Mouse (Mus musculus) WW6 (cell line): ENCODE measurements around the gene Fgfr2.

Experiments
- DNase-seq: peaks from one replicate; pipeline ENCODE4 v3.0.0-alpha.2; 2013; ENCODE audit warnings: low read depth, low spot score

Fgfr2 gene

GRCm38 (mm10) chr7:131371880-131372651 is 1751.1 kb downstream of the Fgfr2 start:
- DNase-seq = no peak

- no peak for DNase-seq
These were observed 1751.7 kb downstream of the Fgfr2 start for GRCm38 (mm10) chr7:131371470-131371860.

DNA sequence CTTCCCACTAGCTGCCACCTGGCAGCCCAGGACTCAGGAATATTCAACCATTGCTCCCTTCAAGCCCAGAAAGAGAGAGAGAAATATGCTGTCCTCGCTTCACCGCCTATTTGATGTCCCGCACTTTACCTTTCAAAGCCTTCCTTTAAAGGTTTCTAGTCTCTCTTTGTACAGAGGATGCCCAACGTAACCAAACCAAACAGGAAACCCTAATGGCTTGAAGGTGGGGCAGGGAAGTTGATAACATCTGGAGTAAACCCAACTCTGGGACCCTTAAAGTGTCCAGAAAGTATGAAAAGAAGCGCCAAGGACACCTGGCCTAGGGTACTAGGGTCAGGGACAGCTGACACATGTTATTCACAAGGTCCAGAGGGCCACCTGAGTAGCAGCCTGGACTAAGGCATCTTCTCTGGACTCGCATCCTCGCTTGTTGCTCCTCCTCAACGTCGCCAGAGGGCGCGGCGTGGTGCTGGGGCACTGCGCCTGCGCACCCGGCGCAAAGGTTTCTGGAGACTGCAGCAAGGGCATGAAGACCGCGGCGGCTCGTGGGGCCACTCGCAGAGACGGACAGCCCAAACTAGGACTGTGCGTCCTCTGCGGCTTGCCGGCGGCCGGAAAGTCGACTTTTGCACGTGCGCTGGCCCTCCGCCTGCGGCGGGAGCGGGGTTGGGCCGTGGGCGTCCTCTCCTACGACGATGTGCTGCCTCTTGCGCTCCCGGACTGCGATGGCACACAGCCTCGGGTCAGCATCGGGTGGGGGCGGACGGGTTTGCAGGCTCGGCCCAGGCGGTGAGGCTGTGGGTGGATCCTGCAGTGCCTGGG is 1752.3 kb downstream of the Fgfr2 start, which contains the start of gene Pstk:
TSS of gene Pstk (plus strand) at position 494 of the 822 bp plus-strand sequence.
- DNase-seq = peak; percentile 81

DNA sequence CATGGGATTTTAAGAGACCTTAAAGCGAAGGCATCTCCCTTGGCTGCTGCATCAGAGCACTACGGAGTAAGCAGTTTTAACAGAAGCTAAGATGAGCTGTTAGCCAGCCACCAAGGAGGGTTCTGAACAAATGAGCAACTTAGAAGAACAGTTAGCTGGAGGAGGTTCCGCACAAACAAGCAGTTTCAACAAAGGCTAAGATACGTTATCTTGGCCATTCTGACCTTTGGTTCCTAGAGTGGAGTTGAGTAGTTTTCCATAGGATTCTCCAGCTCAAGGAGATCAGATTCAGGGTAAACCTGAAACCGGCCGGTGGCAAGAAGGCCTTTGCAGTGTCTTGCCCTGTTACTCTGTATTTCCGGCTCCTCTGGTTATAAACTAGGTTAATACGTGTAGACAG is 1759.0 kb downstream of the Fgfr2 start:
- DNase-seq = no peak

DNA sequence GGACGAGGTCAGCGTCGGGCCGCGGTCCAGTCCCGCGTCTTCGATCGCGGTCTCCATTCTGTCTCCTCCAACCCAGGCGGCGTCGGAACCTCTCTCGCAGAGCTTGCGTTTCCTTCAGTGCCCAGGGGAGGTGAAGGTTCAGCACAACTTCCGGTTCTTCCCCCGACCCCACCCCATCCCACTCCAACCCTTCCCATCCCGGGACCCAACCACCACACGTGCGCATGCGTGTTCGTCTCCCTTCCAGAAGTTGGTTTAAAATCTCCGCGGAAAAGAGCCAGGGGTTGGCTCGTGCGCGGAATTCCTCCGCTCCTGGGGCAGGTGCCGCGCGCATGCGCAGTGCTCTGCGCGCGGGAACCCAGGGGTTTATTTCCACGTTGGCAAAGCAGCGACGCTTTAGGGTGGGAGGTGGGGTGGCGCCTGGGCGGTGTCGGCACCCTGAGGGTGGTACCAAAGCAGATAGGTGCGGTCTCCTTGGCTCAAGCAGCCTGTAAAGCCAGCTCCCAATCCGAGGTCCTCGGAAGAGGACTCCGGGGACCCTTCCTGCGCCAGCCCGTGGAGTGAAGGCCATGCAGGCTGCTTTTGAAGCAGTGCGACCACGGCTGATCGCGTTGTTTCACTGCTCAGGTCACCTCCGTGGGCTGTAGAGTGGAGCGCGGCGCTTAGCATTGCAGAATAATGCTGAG is 1760.4 kb downstream of the Fgfr2 start, which contains the start of gene 2310057M21Rik:
TSS of gene 2310057M21Rik (minus strand) at position 145 of the 686 bp plus-strand sequence.
- peak; percentile 96 for DNase-seq

DNA sequence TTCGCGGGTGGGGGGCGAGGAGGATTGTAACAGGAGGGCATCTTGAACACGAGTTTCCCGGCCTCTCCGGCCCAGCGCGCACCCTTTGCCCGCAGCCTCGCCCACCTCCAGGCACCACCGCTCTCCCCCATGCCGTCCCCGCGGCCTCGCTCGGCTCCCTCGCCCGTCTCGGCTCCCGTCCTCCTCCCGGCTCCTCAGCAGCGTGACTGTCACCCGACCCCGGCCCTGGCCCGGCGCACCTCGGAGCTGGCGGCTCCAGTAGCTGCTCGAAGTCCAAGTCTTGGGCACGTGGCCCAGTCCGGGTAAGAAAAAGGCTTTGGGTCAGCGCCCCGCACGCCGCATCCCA is 1760.9 kb downstream of the Fgfr2 start:
- no peak for DNase-seq

DNA sequence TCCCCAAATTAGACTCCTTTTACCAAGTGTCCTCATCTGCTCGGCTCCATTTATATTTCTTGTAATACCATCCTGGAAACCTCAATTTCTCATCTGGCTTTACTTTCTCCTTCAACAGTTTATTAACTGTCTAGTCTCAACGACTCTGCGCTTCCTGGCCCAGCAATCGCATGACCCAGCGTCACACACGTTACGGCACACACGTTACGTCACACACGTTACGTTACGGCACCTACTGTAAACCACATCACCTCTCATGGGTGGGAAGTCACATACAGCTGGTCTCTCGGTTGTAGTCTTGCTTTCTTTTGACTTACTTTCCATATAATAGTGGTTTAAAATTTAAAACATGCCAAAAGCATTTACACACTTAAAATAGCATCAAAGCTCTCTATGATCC is 1767.0 kb downstream of the Fgfr2 start:
- no peak for DNase-seq

- no peak for DNase-seq
These were observed 1777.2 kb downstream of the Fgfr2 start for GRCm38 (mm10) chr7:131345856-131346541.

- DNase-seq = no peak
These were observed 1785.6 kb downstream of the Fgfr2 start for GRCm38 (mm10) chr7:131337502-131338068.

DNA sequence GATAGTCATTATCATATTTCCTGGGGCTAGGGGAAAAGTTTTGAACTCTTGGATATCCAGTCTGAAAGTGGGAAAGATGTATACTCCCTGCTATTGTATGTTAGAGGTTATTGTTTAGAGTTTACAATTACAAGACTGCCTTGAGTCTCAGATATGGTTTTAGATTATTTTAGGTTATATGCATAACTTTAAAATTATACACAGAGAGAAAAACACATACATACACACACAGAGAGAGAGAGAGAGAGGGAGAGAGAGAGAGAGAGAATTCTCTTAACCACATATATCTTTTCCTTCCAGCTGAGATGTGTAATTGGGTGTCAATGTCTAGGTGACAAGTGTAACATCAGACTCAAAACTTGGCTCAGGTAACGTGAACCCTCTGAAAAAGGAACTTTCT is 1789.6 kb downstream of the Fgfr2 start, which contains the start of gene Fam24a:
TSS of gene Fam24a (plus strand) at position 301 of the 400 bp plus-strand sequence.
- DNase-seq = no peak

- DNase-seq = no peak
These were observed 1791.5 kb downstream of the Fgfr2 start for GRCm38 (mm10) chr7:131331688-131332087.

GRCm38 (mm10) chr7:131329416-131329815 is 1793.7 kb downstream of the Fgfr2 start, which contains the start of gene Fam24b:
TSS of gene Fam24b (minus strand) at chr7:131329516.
- DNase-seq = no peak

- DNase-seq = no peak
These were observed 1796.1 kb downstream of the Fgfr2 start for GRCm38 (mm10) chr7:131327054-131327453.

DNA sequence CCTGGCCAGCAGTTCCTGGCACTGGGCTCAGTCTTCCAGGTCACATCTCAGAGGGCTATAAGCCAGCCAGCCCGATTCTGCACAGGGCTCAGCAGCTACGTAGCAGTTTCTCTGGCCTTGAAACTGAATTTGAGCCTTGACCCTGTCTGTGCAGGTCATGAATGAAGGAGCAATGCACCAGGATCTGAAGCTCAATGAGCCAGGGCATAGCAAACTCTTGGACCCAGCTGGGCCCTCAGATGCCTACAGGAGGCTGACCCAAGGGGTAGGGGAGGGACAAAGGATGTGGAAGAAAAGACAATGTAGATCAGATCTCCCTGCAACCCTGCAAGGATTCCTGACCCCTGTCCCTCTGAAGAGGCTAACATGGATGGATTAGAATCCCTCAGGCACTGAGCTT is 1801.0 kb downstream of the Fgfr2 start, which contains the start of gene Cuzd1:
TSS of gene Cuzd1 (minus strand) at position 101 of the 400 bp plus-strand sequence.
- DNase-seq = no peak

- no peak for DNase-seq
These were observed 1804.8 kb downstream of the Fgfr2 start for GRCm38 (mm10) chr7:131318340-131318739.

DNA sequence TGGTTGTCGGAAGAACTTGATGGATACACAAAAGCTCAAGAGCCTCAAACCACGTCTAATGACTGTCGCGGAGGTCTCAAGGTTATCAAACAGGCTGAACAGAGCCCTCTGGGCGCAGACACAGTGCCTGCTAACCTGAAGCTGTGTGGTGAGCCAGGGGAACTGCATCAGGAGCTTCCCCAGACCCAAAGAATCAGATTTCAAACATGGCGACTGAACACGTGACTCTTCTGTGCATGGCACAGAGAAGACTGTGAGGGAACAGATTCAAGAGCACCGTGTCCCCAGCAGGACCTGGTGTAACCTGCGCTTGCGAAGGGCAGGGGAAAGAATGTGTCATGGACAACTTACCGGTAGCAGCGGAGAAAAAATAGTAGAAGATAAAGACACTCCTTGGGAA is 1805.6 kb downstream of the Fgfr2 start:
- DNase-seq = peak; percentile 24

- DNase-seq = no peak
These were observed 1808.7 kb downstream of the Fgfr2 start for GRCm38 (mm10) chr7:131314493-131314892.

DNA sequence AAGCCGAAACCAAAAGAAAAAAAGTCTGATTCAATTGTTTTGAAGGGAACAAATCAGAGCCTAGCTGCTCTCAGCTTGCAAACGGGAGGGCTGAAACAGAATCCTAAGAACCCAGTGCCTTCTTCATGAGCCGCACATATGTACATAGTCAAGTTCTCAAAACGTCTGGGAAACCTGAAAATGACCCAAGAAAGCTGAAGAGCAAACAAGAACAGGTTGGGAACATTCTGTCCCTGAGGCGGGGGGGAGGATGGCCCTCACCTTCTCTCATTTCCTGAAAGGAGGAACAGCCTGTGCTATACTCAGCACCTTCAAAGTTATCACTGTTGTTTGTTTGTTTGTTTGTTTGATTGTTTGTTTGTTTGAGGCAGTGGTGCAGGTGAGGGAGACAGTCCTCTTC is 1816.4 kb downstream of the Fgfr2 start:
- no peak for DNase-seq

- DNase-seq = no peak
These were observed 1819.8 kb downstream of the Fgfr2 start for GRCm38 (mm10) chr7:131303340-131303739.

DNA sequence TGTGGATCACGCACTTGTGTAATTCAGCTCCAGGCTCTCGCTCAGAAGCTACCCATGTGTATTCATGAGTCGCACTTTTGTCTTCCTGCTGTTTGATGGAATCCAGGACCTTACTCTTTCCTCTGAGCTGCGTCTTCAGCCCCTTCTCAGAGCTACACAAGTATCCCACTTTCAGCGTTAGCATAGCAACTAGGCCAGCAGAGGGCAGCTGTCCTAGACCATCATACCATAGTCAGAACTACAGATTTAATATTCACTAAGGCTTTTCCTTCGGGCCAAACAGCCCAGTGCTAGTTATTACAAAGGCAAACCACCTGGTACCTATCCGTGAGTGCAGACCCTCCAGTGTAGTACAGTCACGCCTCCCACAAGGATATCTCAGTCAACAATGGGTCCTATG is 1826.0 kb downstream of the Fgfr2 start:
- DNase-seq = no peak

DNA sequence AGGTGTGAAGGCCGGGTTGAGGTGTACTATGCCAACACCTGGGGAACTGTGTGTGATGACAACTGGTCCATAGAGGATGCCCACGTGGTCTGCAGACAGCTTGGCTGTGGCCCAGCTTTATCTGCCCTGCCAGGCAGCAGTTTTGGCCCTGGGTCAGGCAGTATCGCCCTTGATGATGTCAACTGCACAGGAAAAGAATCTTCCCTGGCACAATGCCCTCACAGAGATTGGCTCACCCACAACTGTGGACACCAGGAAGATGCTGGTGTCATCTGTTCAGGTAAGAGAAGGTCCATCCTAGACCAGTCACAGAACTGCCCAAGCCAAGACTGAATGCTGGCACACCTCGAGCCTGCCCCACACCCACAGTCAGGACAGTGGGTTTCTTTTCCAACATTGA is 1857.3 kb downstream of the Fgfr2 start:
- no peak for DNase-seq
